8 mouse cellular contexts compared by ENCODE assay signal in genomic region chr19:53768478-53768877, GRCm38 (mm10).
DNase-seq lines count a peak whose midpoint lies in the region; ATAC-seq and TF ChIP-seq lines count a peak whose summit lies in the region.

No protein-coding gene starts in this region.

- TF ChIP-seq EP300 in lung, postnatal 0 days (IDR thresholded peaks at IDR 0.05): no peak

- H3K4me3 ChIP-seq in forebrain, embryonic 13.5 days: no peak overlapping the region
- no peak overlapping the region for H3K4me3 ChIP-seq in forebrain, embryonic 12.5 days (replicated peaks)
- no peak overlapping the region for H3K4me3 ChIP-seq in lung, postnatal 0 days (ENCODE audit: low read depth, low read length)

- H3K27ac ChIP-seq in forebrain, embryonic 13.5 days: no peak overlapping the region
- no peak overlapping the region for H3K27ac ChIP-seq in forebrain, embryonic 12.5 days
- H3K27ac ChIP-seq in lung, postnatal 0 days (ENCODE audit: low read length): no peak overlapping the region

- no peaks in the 10 kb centered on the region for H3K27me3 ChIP-seq in forebrain, embryonic 13.5 days
- peaks cover 22% of the 10 kb centered on the region for H3K27me3 ChIP-seq in forebrain, embryonic 12.5 days
- no peaks in the 10 kb centered on the region for H3K27me3 ChIP-seq in lung, postnatal 0 days (replicated peaks; ENCODE audit: insufficient read depth, low read length)

- DNase-seq in thymus, postnatal 14 days: peak; percentile 49
- no peak for DNase-seq in thymus, postnatal 36 days
- DNase-seq in embryo, embryonic 11 days: peak; percentile 78
- peak; percentile 85 for DNase-seq in lung, postnatal 0 days (ENCODE audit: low spot score)
- no peak for DNase-seq in urinary bladder, adult 2 months (ENCODE audit: low spot score)

- no peaks in the 10 kb centered on the region for H3K36me3 ChIP-seq in forebrain, embryonic 13.5 days (ENCODE audit: poor library complexity, severe bottlenecking)
- no peaks in the 10 kb centered on the region for H3K36me3 ChIP-seq in forebrain, embryonic 12.5 days (replicated peaks)
- no peaks in the 10 kb centered on the region for H3K36me3 ChIP-seq in lung, postnatal 0 days (ENCODE audit: insufficient read depth, low read length)

- TF ChIP-seq CTCF in lung, postnatal 0 days (IDR thresholded peaks at IDR 0.05): peak; percentile 87

- peaks cover 2% of the 10 kb centered on the region; the same call in 1 of the 2 replicates for H3K4me1 ChIP-seq in forebrain, embryonic 13.5 days
- H3K4me1 ChIP-seq in forebrain, embryonic 12.5 days: no peaks in the 10 kb centered on the region
- no peaks in the 10 kb centered on the region for H3K4me1 ChIP-seq in lung, postnatal 0 days (ENCODE audit: insufficient read depth, low read depth, low read length)

- WGBS in forebrain, embryonic 13.5 days: 30% methylated on average over 3 of the region's 3 CpGs
- 38% methylated on average over 3 of the region's 3 CpGs for WGBS in forebrain, embryonic 12.5 days
- 16% methylated on average over 3 of the region's 3 CpGs for WGBS in lung, postnatal 0 days

- peak; percentile 62 for ATAC-seq in forebrain, embryonic 13.5 days
- no peak for ATAC-seq in forebrain, embryonic 12.5 days (ENCODE audit: low FRiP score)
- peak; percentile 58 for ATAC-seq in inflammation-experienced regulatory T-cells, adult 6 months
- peak; percentile 49; the same call in 1 of the 2 replicates for ATAC-seq in lung, postnatal 0 days

- H3K4me2 ChIP-seq in forebrain, embryonic 13.5 days: no peak overlapping the region
- H3K4me2 ChIP-seq in forebrain, embryonic 12.5 days: no peak overlapping the region
- no peak overlapping the region for H3K4me2 ChIP-seq in lung, postnatal 0 days (replicated peaks; ENCODE audit: low read depth, low read length)

- no peak overlapping the region for H3K9ac ChIP-seq in forebrain, embryonic 13.5 days
- H3K9ac ChIP-seq in forebrain, embryonic 12.5 days: no peak overlapping the region
- H3K9ac ChIP-seq in lung, postnatal 0 days (replicated peaks; ENCODE audit: low read depth): no peak overlapping the region

- H3K9me3 ChIP-seq in forebrain, embryonic 13.5 days (replicated peaks): no peaks in the 10 kb centered on the region
- no peaks in the 10 kb centered on the region for H3K9me3 ChIP-seq in forebrain, embryonic 12.5 days
- no peaks in the 10 kb centered on the region for H3K9me3 ChIP-seq in lung, postnatal 0 days (ENCODE audit: low read length)

Comparison
In these comparisons a context has a peak if more than half of its experiments do, and no peak if none do; other contexts are left out.
1. DNase-seq: peak in thymus, postnatal 14 days (single experiment), embryo, embryonic 11 days (single experiment) and lung, postnatal 0 days (single experiment); none in thymus, postnatal 36 days (0 of 2) and urinary bladder, adult 2 months (single experiment).